Mouse (Mus musculus): Measurements from ENCODE around the gene Homer1.

DNA sequence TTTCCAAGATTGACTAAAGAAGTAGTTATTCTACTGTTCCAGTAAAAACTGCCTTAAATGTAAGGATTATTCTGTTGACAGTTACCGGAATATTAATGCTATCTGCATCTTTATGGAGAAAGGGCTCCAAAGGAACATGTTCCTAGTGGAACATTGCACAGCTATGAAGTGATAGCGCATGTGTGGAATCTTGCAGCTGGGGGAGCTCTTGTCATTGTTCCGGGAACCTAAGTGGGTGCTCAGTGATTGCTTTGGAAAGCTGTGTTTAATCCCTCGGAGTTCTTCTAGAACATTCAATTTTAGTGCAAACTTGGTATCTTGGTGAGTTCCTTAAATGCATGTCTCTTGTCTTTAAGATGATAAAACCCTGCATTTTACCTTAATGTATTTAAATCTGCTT is 14.9 kb downstream of the Homer1 start:
- TF ChIP-seq CTCF (IDR thresholded peaks at IDR 0.05; ENCODE audit: low read depth) (peak; percentile 40), EP300 (optimal IDR thresholded peaks at IDR 0.05) (no peak)

Data from stomach, postnatal 0 days (tissue).